Mouse (Mus musculus) MEL (cell line): Measurements from ENCODE around the gene Dlg5. TPM values are rescaled to one million over a fixed set of nuclear protein-coding genes. Genes with fewer than 3 reads are reported as not detected.

ENCODE experiments used
- DNase-seq: peaks from one replicate; pipeline ENCODE4 v3.0.0; 2011; ENCODE audit warnings: low read depth, low spot score
- H3K27ac ChIP-seq: 2 replicates; pipeline ENCODE4 v1.5.1; 2012; ENCODE audit warnings: low read depth, mild to moderate bottlenecking, control low read depth, low read length, moderate library complexity; ENCODE audit not compliant: control insufficient read depth
- H3K27me3 ChIP-seq, 2 experiments: fragments of 150-350 bp in 1 of 2; sonication (generic) in 1 of 2; 2 replicates each; pipeline ENCODE4 v1.6.1; 2012; ENCODE audit warnings: low read length in 2 of 2, mild to moderate bottlenecking in 2 of 2, improper control_type of control experiment in 1 of 2, moderate library complexity in 1 of 2; ENCODE audit not compliant: insufficient read depth in 2 of 2, control insufficient read depth in 1 of 2
- H3K36me3 ChIP-seq, 2 experiments: 2 replicates each; pipeline ENCODE4 v1.6.1; 2012 to 2014; ENCODE audit warnings: low read length in 2 of 2, improper control_type of control experiment in 1 of 2, inconsistent platforms in 1 of 2, mild to moderate bottlenecking in 1 of 2; ENCODE audit not compliant: insufficient read depth in 2 of 2, control insufficient read depth in 1 of 2
- H3K4me1 ChIP-seq, 2 experiments: fragments of 150-350 bp in 1 of 2; sonication (generic) in 1 of 2; 2 replicates each; pipeline ENCODE4 v1.6.1; 2012; ENCODE audit warnings: low read length in 2 of 2, improper control_type of control experiment in 1 of 2, mild to moderate bottlenecking in 1 of 2; ENCODE audit not compliant: insufficient read depth in 2 of 2, control insufficient read depth in 1 of 2
- H3K4me3 ChIP-seq, 2 experiments: fragments of 150-350 bp in 1 of 2; sonication (generic) in 1 of 2; 2 replicates each; pipeline ENCODE4 v1.5.1; 2012; ENCODE audit warnings: low read depth in 2 of 2, low read length in 2 of 2, mild to moderate bottlenecking in 2 of 2, moderate library complexity in 2 of 2, control low read depth in 1 of 2, improper control_type of control experiment in 1 of 2; ENCODE audit not compliant: control insufficient read depth in 1 of 2, insufficient read depth in 1 of 2
- H3K79me2 ChIP-seq: 2 replicates; pipeline ENCODE4 v1.6.1; 2012; ENCODE audit warnings: mild to moderate bottlenecking, low read length, moderate library complexity; ENCODE audit not compliant: control insufficient read depth, poor library complexity, insufficient read depth
- H3K9ac ChIP-seq: 2 replicates; pipeline ENCODE4 v1.6.1; 2012; ENCODE audit warnings: low read depth, mild to moderate bottlenecking, control low read depth, low read length, moderate library complexity; ENCODE audit not compliant: control insufficient read depth, poor library complexity, severe bottlenecking
- H3K9me3 ChIP-seq: fragments of 150-350 bp; sonication (generic); replicated peaks from 2 replicates; pipeline ENCODE4 v1.6.1; 2012; ENCODE audit warnings: mild to moderate bottlenecking, low read length, improper control_type of control experiment, moderate library complexity; ENCODE audit not compliant: insufficient read depth
- BHLHE40 ChIP-seq: IDR thresholded peaks from 2 replicates; pipeline ENCODE4 v1.6.1; 2012; ENCODE audit warnings: low read depth, mild to moderate bottlenecking, inconsistent platforms, low read length, improper control_type of control experiment, borderline replicate concordance
- CHD1 ChIP-seq: IDR thresholded peaks from 2 replicates; pipeline ENCODE4 v1.6.1; 2012; ENCODE audit warnings: low read depth, mild to moderate bottlenecking, inconsistent platforms, low read length, improper control_type of control experiment
- CHD2 ChIP-seq: IDR thresholded peaks from 2 replicates; pipeline ENCODE4 v1.6.1; 2011; ENCODE audit warnings: low read length, improper control_type of control experiment
- CTCF ChIP-seq, 3 experiments: IDR thresholded peaks in 2 of 3; conservative IDR thresholded peaks in 1 of 3; 2 replicates each; pipeline ENCODE4 v1.5.1; 2011 to 2012; ENCODE audit warnings: low read length in 3 of 3, low read depth in 2 of 3, mild to moderate bottlenecking in 2 of 3, improper control_type of control experiment in 1 of 3, inconsistent platforms in 1 of 3, mixed read lengths in 1 of 3, moderate library complexity in 1 of 3; ENCODE audit not compliant: control insufficient read depth in 1 of 3, insufficient read depth in 1 of 3, poor library complexity in 1 of 3, severe bottlenecking in 1 of 3
- ELF1 ChIP-seq: IDR thresholded peaks from 2 replicates; pipeline ENCODE4 v1.6.1; 2014; ENCODE audit warnings: low read depth, mild to moderate bottlenecking, inconsistent platforms, low read length, improper control_type of control experiment, moderate library complexity
- EP300 ChIP-seq, 2 experiments: IDR thresholded peaks; 2 replicates each; pipeline ENCODE4 v1.6.1; 2011; ENCODE audit warnings: improper control_type of control experiment in 2 of 2, low read length in 2 of 2, low read depth in 1 of 2, mild to moderate bottlenecking in 1 of 2
- GATA1 ChIP-seq: IDR thresholded peaks from 2 replicates; pipeline ENCODE4 v1.6.1; 2011; ENCODE audit warnings: low read depth, low read length, improper control_type of control experiment
- KAT2A ChIP-seq: conservative IDR thresholded peaks from 2 replicates; pipeline ENCODE4 v1.6.1; 2012; ENCODE audit warnings: low read depth, low read length, improper control_type of control experiment, inconsistent platforms
- MAX ChIP-seq: IDR thresholded peaks from 2 replicates; pipeline ENCODE4 v1.6.1; 2011; ENCODE audit warnings: low read length, improper control_type of control experiment
- NRF1 ChIP-seq: IDR thresholded peaks from 2 replicates; pipeline ENCODE4 v1.6.1; 2014; ENCODE audit warnings: low read depth, mild to moderate bottlenecking, inconsistent platforms, low read length, improper control_type of control experiment, moderate library complexity; ENCODE audit not compliant: poor library complexity, insufficient read depth, severe bottlenecking
- SMC3 ChIP-seq: IDR thresholded peaks from 2 replicates; pipeline ENCODE4 v1.6.1; 2011; ENCODE audit warnings: low read depth, low read length, improper control_type of control experiment
- TAL1 ChIP-seq: IDR thresholded peaks from 2 replicates; pipeline ENCODE4 v1.6.1; 2012; ENCODE audit warnings: mild to moderate bottlenecking, inconsistent platforms, low read length, moderate library complexity, mixed read lengths
- TBP ChIP-seq: IDR thresholded peaks from 2 replicates; pipeline ENCODE4 v1.8.0; 2011; ENCODE audit warnings: low read depth, low read length, improper control_type of control experiment
- USF1 ChIP-seq: IDR thresholded peaks from 2 replicates; pipeline ENCODE4 v1.6.1; 2014; ENCODE audit warnings: low read depth, mild to moderate bottlenecking, inconsistent platforms, low read length, improper control_type of control experiment, moderate library complexity
- ZC3H11A ChIP-seq: IDR thresholded peaks from 2 replicates; pipeline ENCODE4 v1.6.1; 2012; ENCODE audit warnings: low read depth, mild to moderate bottlenecking, inconsistent platforms, low read length, improper control_type of control experiment
- ZKSCAN1 ChIP-seq: IDR thresholded peaks from 2 replicates; pipeline ENCODE4 v1.6.1; 2012; ENCODE audit warnings: low read depth, mild to moderate bottlenecking, inconsistent platforms, low read length, improper control_type of control experiment, moderate library complexity
- ZMIZ1 ChIP-seq: IDR thresholded peaks from 2 replicates; pipeline ENCODE4 v1.6.1; 2012; ENCODE audit warnings: low read depth, mild to moderate bottlenecking, inconsistent platforms, low read length, improper control_type of control experiment, moderate library complexity
- ZNF384 ChIP-seq: IDR thresholded peaks from 2 replicates; pipeline ENCODE4 v1.6.1; 2012; ENCODE audit warnings: low read depth, mild to moderate bottlenecking, inconsistent platforms, low read length, improper control_type of control experiment
- polyA plus RNA-seq, 2 experiments: library from polyadenylated mRNA; stranded (reverse) in 1 of 2; unstranded in 1 of 2; fragments of >175 nt in 1 of 2; fragments of >200 nt in 1 of 2; gene quantifications; 2 replicates each; pipeline versions ENCODE4 v1.2.1 to v1.2.4; 2012; ENCODE audit warnings: low replicate concordance in 2 of 2, low read depth in 1 of 2; ENCODE audit not compliant: insufficient read length in 2 of 2, insufficient read depth in 1 of 2, missing spikeins in 1 of 2
- total RNA-seq: library from RNA; depleted of rRNA; stranded (reverse); fragments of 300-350 nt; gene quantifications from 2 replicates; pipeline ENCODE4 v1.2.3, GENCODE M21; 2012

Gene Dlg5
- total and polyA plus RNA-seq, 3 experiments = not detected

GRCm38 (mm10) chr14:24181811-24182506 is 63.8 kb downstream of the Dlg5 start:
- Histone ChIP-seq H3K4me1 (no peaks in the 10 kb centered on the region), H3K36me3 (no peaks in the 10 kb centered on the region), H3K9ac (no peak overlapping the region), H3K79me2 (no peaks in the 10 kb centered on the region), H3K27ac (no peak overlapping the region), H3K9me3 (no peaks in the 10 kb centered on the region), H3K27me3 (no peaks in the 10 kb centered on the region), H3K4me3 (no peak overlapping the region)
- DNase-seq = peak; percentile 27
- TF ChIP-seq SMC3 = peak; percentile 31; the same call in 1 of the 2 replicates
- peak; percentile 55 to 77 (median 65) for TF ChIP-seq CTCF (IDR thresholded peaks at IDR 0.05 in 2 of 3, conservative IDR thresholded peaks at IDR 0.05 in 1 of 3; ENCODE audit: control insufficient read depth in 1 of 3, insufficient read depth in 1 of 3, low read depth in 2 of 3, low read length in 3 of 3, poor library complexity in 1 of 3, severe bottlenecking in 1 of 3)
- TF ChIP-seq USF1 = no peak

- H3K27ac ChIP-seq = no peak overlapping the region
- DNase-seq = no peak
- TF ChIP-seq ELF1 = no peak
- no peak for TF ChIP-seq TBP
- TF ChIP-seq BHLHE40 = no peak
- TF ChIP-seq MAX = no peak
- no peak for TF ChIP-seq EP300 (IDR thresholded peaks at IDR 0.05; ENCODE audit: low read depth in 1 of 2, low read length in 2 of 2)
- TF ChIP-seq USF1 = no peak
- TF ChIP-seq KAT2A = no peak
- no peak for TF ChIP-seq TAL1
- TF ChIP-seq CHD1 = no peak
- TF ChIP-seq SMC3 = no peak
- TF ChIP-seq ZC3H11A = no peak
- no peak for TF ChIP-seq NRF1
- no peak for TF ChIP-seq ZKSCAN1
- no peak for TF ChIP-seq ZNF384
- TF ChIP-seq ZMIZ1 = no peak
- TF ChIP-seq GATA1 = no peak
- TF ChIP-seq CHD2 = no peak
- no peaks in the 10 kb centered on the region for H3K79me2 ChIP-seq
- H3K4me3 ChIP-seq = no peak overlapping the region
- H3K9me3 ChIP-seq = no peaks in the 10 kb centered on the region
- no peak overlapping the region for H3K9ac ChIP-seq
- H3K27me3 ChIP-seq = no peaks in the 10 kb centered on the region
- no peaks in the 10 kb centered on the region for H3K4me1 ChIP-seq
- no peaks in the 10 kb centered on the region for H3K36me3 ChIP-seq
These were observed 66.2 kb downstream of the Dlg5 start for GRCm38 (mm10) chr14:24179466-24179991.
